Mouse (Mus musculus): ENCODE measurements around the gene Trpv6. TPM values are rescaled to one million over a fixed set of nuclear protein-coding genes. Genes with fewer than 3 reads are reported as not detected.

Trpv6 gene
- polyA plus RNA-seq, 1 experiment from 2014 or later: 0.07 TPM

- H3K27me3 ChIP-seq (replicated peaks; ENCODE audit: control insufficient read depth, insufficient read depth, low read length): no peaks in the 10 kb centered on the region
- H3K4me2 ChIP-seq: no peak overlapping the region
- ATAC-seq (replicated peaks; ENCODE audit: low FRiP score) (no peak), DNase-seq (ENCODE audit: low spot score) (no peak)
- no peaks in the 10 kb centered on the region for H3K36me3 ChIP-seq (ENCODE audit: control insufficient read depth, insufficient read depth, low read length)
- H3K4me3 ChIP-seq (ENCODE audit: low read depth, low read length): no peak overlapping the region
- no peaks in the 10 kb centered on the region for H3K9me3 ChIP-seq (ENCODE audit: control insufficient read depth, low read length)
- no peak overlapping the region for H3K9ac ChIP-seq (ENCODE audit: low read depth, low read length)
- WGBS: 38% methylated on average over 1 of the region's 1 CpGs
- no peak overlapping the region for H3K27ac ChIP-seq (ENCODE audit: low read depth, low read length)
- 0 out of 2 replicates have a peak, but pooled peaks cover 2% of the 10 kb centered on the region for H3K4me1 ChIP-seq (replicated peaks; ENCODE audit: control insufficient read depth, insufficient read depth, low read length)
Observed at GRCm38 (mm10) chr6:41637393-41637792, 1.2 kb upstream of the Trpv6 start.

GRCm38 (mm10) chr6:41635211-41635610 is 994 bp downstream of the Trpv6 start:
- no peak overlapping the region for H3K4me3 ChIP-seq (ENCODE audit: low read depth, low read length)
- WGBS: 75% methylated on average over 1 of the region's 1 CpGs
- H3K9ac ChIP-seq (ENCODE audit: low read depth, low read length): no peak overlapping the region
- no peak overlapping the region for H3K27ac ChIP-seq (ENCODE audit: low read depth, low read length)
- no peak overlapping the region for H3K4me2 ChIP-seq
- H3K9me3 ChIP-seq (ENCODE audit: control insufficient read depth, low read length): no peaks in the 10 kb centered on the region
- H3K4me1 ChIP-seq (replicated peaks; ENCODE audit: control insufficient read depth, insufficient read depth, low read length): no peaks in the 10 kb centered on the region
- ATAC-seq (replicated peaks; ENCODE audit: low FRiP score) (no peak), DNase-seq (ENCODE audit: low spot score) (no peak)
- no peaks in the 10 kb centered on the region for H3K27me3 ChIP-seq (replicated peaks; ENCODE audit: control insufficient read depth, insufficient read depth, low read length)
- no peaks in the 10 kb centered on the region for H3K36me3 ChIP-seq (ENCODE audit: control insufficient read depth, insufficient read depth, low read length)

- no peak for DNase-seq (ENCODE audit: low spot score)
- Histone ChIP-seq H3K4me1 (replicated peaks; ENCODE audit: control insufficient read depth, insufficient read depth, low read length) (no peaks in the 10 kb centered on the region), H3K4me2 (no peak overlapping the region), H3K9me3 (ENCODE audit: control insufficient read depth, low read length) (no peaks in the 10 kb centered on the region), H3K4me3 (ENCODE audit: low read depth, low read length) (no peak overlapping the region), H3K27me3 (replicated peaks; ENCODE audit: control insufficient read depth, insufficient read depth, low read length) (no peaks in the 10 kb centered on the region), H3K36me3 (ENCODE audit: control insufficient read depth, insufficient read depth, low read length) (no peaks in the 10 kb centered on the region), H3K27ac (ENCODE audit: low read depth, low read length) (no peak overlapping the region), H3K9ac (ENCODE audit: low read depth, low read length) (no peak overlapping the region)
- 70% methylated on average over 4 of the region's 4 CpGs for WGBS
- ATAC-seq (replicated peaks; ENCODE audit: low FRiP score): no peak
Observed at GRCm38 (mm10) chr6:41631549-41631948, 4.7 kb downstream of the Trpv6 start.

- DNase-seq (ENCODE audit: low spot score): no peak
- no peaks in the 10 kb centered on the region for H3K4me1 ChIP-seq (replicated peaks; ENCODE audit: control insufficient read depth, insufficient read depth, low read length)
- H3K27me3 ChIP-seq (replicated peaks; ENCODE audit: control insufficient read depth, insufficient read depth, low read length): no peaks in the 10 kb centered on the region
- no peak overlapping the region for H3K27ac ChIP-seq (ENCODE audit: low read depth, low read length)
- no peak for ATAC-seq (replicated peaks; ENCODE audit: low FRiP score)
- H3K4me2 ChIP-seq: no peak overlapping the region
- H3K9me3 ChIP-seq (ENCODE audit: control insufficient read depth, low read length): no peaks in the 10 kb centered on the region
- WGBS: 52% methylated on average over 2 of the region's 2 CpGs
- H3K36me3 ChIP-seq (ENCODE audit: control insufficient read depth, insufficient read depth, low read length): no peaks in the 10 kb centered on the region
- no peak overlapping the region for H3K9ac ChIP-seq (ENCODE audit: low read depth, low read length)
- no peak overlapping the region for H3K4me3 ChIP-seq (ENCODE audit: low read depth, low read length)
Observed at GRCm38 (mm10) chr6:41630791-41631190, 5.4 kb downstream of the Trpv6 start.

DNA sequence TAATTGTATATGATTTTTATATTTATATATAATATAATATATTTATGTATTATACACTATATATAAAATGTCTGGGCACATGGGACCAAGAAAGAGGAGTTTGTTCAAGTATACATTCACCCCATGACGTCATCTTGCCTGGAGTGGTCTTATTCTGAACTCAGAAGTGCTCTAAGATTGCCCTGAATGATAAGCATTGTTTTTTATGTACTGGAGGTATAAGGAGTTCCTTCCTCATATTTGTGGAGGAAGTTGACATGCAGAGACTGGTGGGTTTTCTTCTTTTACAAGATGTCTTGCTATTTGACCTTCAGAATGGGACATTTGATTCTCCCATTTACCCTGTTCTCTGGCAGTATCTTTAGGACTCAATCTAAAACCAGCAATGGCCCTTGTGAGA is 8.0 kb downstream of the Trpv6 start:
- WGBS: 46% methylated on average over 1 of the region's 1 CpGs
- no peak for ATAC-seq (replicated peaks; ENCODE audit: low FRiP score)
- Histone ChIP-seq H3K36me3 (ENCODE audit: control insufficient read depth, insufficient read depth, low read length) (no peaks in the 10 kb centered on the region), H3K9me3 (ENCODE audit: control insufficient read depth, low read length) (no peaks in the 10 kb centered on the region), H3K27ac (ENCODE audit: low read depth, low read length) (no peak overlapping the region), H3K4me1 (replicated peaks; ENCODE audit: control insufficient read depth, insufficient read depth, low read length) (no peaks in the 10 kb centered on the region), H3K4me2 (no peak overlapping the region), H3K9ac (ENCODE audit: low read depth, low read length) (no peak overlapping the region), H3K27me3 (replicated peaks; ENCODE audit: control insufficient read depth, insufficient read depth, low read length) (no peaks in the 10 kb centered on the region), H3K4me3 (ENCODE audit: low read depth, low read length) (no peak overlapping the region)
- DNase-seq (ENCODE audit: low spot score): no peak

- Histone ChIP-seq H3K9ac (ENCODE audit: low read depth, low read length) (no peak overlapping the region), H3K4me1 (replicated peaks; ENCODE audit: control insufficient read depth, insufficient read depth, low read length) (no peaks in the 10 kb centered on the region), H3K27me3 (replicated peaks; ENCODE audit: control insufficient read depth, insufficient read depth, low read length) (no peaks in the 10 kb centered on the region), H3K27ac (ENCODE audit: low read depth, low read length) (no peak overlapping the region), H3K4me2 (no peak overlapping the region), H3K9me3 (ENCODE audit: control insufficient read depth, low read length) (no peaks in the 10 kb centered on the region), H3K36me3 (ENCODE audit: control insufficient read depth, insufficient read depth, low read length) (no peaks in the 10 kb centered on the region), H3K4me3 (ENCODE audit: low read depth, low read length) (no peak overlapping the region)
- ATAC-seq (replicated peaks; ENCODE audit: low FRiP score) (no peak; the same call in 1 of the 2 replicates), DNase-seq (ENCODE audit: low spot score) (no peak)
- WGBS: 67% methylated on average over 9 of the region's 9 CpGs
Observed at GRCm38 (mm10) chr6:41622661-41623060, 13.5 kb downstream of the Trpv6 start.

GRCm38 (mm10) chr6:41621241-41621990 is 14.8 kb downstream of the Trpv6 start:
- no peaks in the 10 kb centered on the region for H3K27me3 ChIP-seq (replicated peaks; ENCODE audit: control insufficient read depth, insufficient read depth, low read length)
- H3K4me1 ChIP-seq (replicated peaks; ENCODE audit: control insufficient read depth, insufficient read depth, low read length): no peaks in the 10 kb centered on the region
- no peak overlapping the region for H3K4me3 ChIP-seq (ENCODE audit: low read depth, low read length)
- no peak for ATAC-seq (replicated peaks; ENCODE audit: low FRiP score)
- H3K9ac ChIP-seq (ENCODE audit: low read depth, low read length): no peak overlapping the region
- DNase-seq (ENCODE audit: low spot score): no peak
- WGBS: 83% methylated on average over 12 of the region's 12 CpGs
- no peaks in the 10 kb centered on the region for H3K9me3 ChIP-seq (ENCODE audit: control insufficient read depth, low read length)
- H3K36me3 ChIP-seq (ENCODE audit: control insufficient read depth, insufficient read depth, low read length): no peaks in the 10 kb centered on the region
- H3K4me2 ChIP-seq: no peak overlapping the region
- no peak overlapping the region for H3K27ac ChIP-seq (ENCODE audit: low read depth, low read length)

DNA sequence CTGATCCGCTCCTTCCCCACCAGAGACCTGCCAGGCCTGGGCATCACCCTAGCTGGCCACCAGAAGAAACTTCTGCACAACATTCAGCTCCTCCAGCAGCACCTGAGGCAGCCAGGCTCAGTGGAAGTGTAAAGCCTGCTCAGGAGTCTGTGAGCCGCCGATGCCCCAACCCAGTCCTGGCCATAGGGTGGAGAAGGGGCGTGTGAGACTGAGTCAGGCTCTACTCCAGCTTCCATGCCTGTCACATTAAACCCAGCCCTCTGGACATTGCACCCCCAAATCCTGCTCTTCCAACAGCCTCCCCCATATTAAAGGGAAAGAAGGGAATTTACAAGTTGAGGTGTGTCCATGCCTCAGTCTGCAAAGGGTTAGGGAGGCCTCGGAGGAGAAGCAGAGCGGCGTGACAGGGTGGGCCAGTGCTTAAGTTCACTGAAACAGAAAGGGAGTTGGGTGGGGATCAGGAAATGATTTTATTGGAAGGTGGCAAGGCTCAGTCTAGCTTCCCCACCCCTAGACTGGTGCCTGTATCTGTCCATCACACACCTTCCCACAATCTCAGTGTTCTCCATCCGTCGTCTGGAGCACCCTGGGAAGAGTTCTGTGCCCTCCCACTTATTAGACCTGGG is 15.9 kb downstream of the Trpv6 start:
- WGBS: 85% methylated on average over 9 of the region's 9 CpGs
- no peaks in the 10 kb centered on the region for H3K27me3 ChIP-seq (replicated peaks; ENCODE audit: control insufficient read depth, insufficient read depth, low read length)
- DNase-seq (ENCODE audit: low spot score) (no peak), ATAC-seq (replicated peaks; ENCODE audit: low FRiP score) (no peak)
- no peak overlapping the region for H3K9ac ChIP-seq (ENCODE audit: low read depth, low read length)
- H3K27ac ChIP-seq (ENCODE audit: low read depth, low read length): no peak overlapping the region
- H3K4me1 ChIP-seq (replicated peaks; ENCODE audit: control insufficient read depth, insufficient read depth, low read length): no peaks in the 10 kb centered on the region
- H3K4me3 ChIP-seq (ENCODE audit: low read depth, low read length): no peak overlapping the region
- H3K36me3 ChIP-seq (ENCODE audit: control insufficient read depth, insufficient read depth, low read length): no peaks in the 10 kb centered on the region
- H3K4me2 ChIP-seq: no peak overlapping the region
- no peaks in the 10 kb centered on the region for H3K9me3 ChIP-seq (ENCODE audit: control insufficient read depth, low read length)

- no peak for ATAC-seq (replicated peaks; ENCODE audit: low FRiP score)
- Histone ChIP-seq H3K4me3 (ENCODE audit: low read depth, low read length) (no peak overlapping the region), H3K9me3 (ENCODE audit: control insufficient read depth, low read length) (no peaks in the 10 kb centered on the region), H3K9ac (ENCODE audit: low read depth, low read length) (no peak overlapping the region), H3K4me2 (no peak overlapping the region), H3K27ac (ENCODE audit: low read depth, low read length) (no peak overlapping the region), H3K4me1 (replicated peaks; ENCODE audit: control insufficient read depth, insufficient read depth, low read length) (no peaks in the 10 kb centered on the region), H3K27me3 (replicated peaks; ENCODE audit: control insufficient read depth, insufficient read depth, low read length) (peaks cover 3% of the 10 kb centered on the region), H3K36me3 (ENCODE audit: control insufficient read depth, insufficient read depth, low read length) (no peaks in the 10 kb centered on the region)
- 43% methylated on average over 5 of the region's 5 CpGs for WGBS
- DNase-seq (ENCODE audit: low spot score): no peak
Observed at GRCm38 (mm10) chr6:41607637-41608036, 28.6 kb downstream of the Trpv6 start.
